Mouse (Mus musculus) megakaryocyte-erythroid progenitor cell, adult 5-6 weeks (primary cell): ENCODE measurements at regions not wholly inside any gene's neighbourhood (a gene's known extent, or its start where the extent isn't known, plus 50 kb on each side); places are given as distances from the start of the nearest gene placed in this dataset.

Experiments
- ATAC-seq: replicated peaks from 2 replicates; pipeline ENCODE4 v1.8.0; 2016; ENCODE audit warnings: mild to moderate bottlenecking, inconsistent platforms; ENCODE audit not compliant: severe bottlenecking, poor library complexity, low FRiP score, low TSS enrichment

GRCm38 (mm10) chr1:34733026-34733913, 109.6 kb downstream of the Fam168b start:
- no peak for ATAC-seq

GRCm38 (mm10) chr1:34738386-34739067, 104.3 kb downstream of the Fam168b start:
- ATAC-seq = peak; percentile 79

GRCm38 (mm10) chr1:34739621-34740020, 103.2 kb downstream of the Fam168b start:
- no peak for ATAC-seq

- no peak for ATAC-seq
Measured at GRCm38 (mm10) chr1:34740891-34741290, 102.0 kb downstream of the Fam168b start.

- ATAC-seq = no peak
Measured at GRCm38 (mm10) chr1:34742234-34742633, 100.6 kb downstream of the Fam168b start.

- ATAC-seq = no peak
Measured at GRCm38 (mm10) chr1:34745881-34746280, 97.0 kb downstream of the Fam168b start.

- ATAC-seq = no peak
Measured at GRCm38 (mm10) chr1:34749161-34750040, 93.5 kb downstream of the Fam168b start.

GRCm38 (mm10) chr1:34750061-34751054, 92.5 kb downstream of the Fam168b start:
- no peak for ATAC-seq

GRCm38 (mm10) chr1:34751128-34751527, 91.7 kb downstream of the Fam168b start:
- no peak for ATAC-seq

GRCm38 (mm10) chr1:34753581-34753980, 89.3 kb downstream of the Fam168b start:
- no peak for ATAC-seq

- ATAC-seq = no peak
Measured at GRCm38 (mm10) chr1:34760547-34760946, 82.3 kb downstream of the Fam168b start.

- ATAC-seq = no peak
Measured at GRCm38 (mm10) chr1:34761436-34761835, 81.4 kb downstream of the Fam168b start.

- ATAC-seq = no peak
Measured at GRCm38 (mm10) chr1:34761870-34762269, 81.0 kb downstream of the Fam168b start.
